Mouse (Mus musculus) lung, postnatal 0 days (tissue): ENCODE results near the gene Setd4. TPM values are rescaled to one million over a fixed set of nuclear protein-coding genes. Genes with fewer than 3 reads are reported as not detected.

Source experiments
- ATAC-seq: fragments of 200-750 bp; cut with Nextera tagmentation; 2 replicates; pipeline ENCODE4 v1.8.0; 2017; ENCODE audit warnings: moderate library complexity
- DNase-seq: peaks from one replicate; pipeline ENCODE4 v3.0.0-alpha.2; 2016; ENCODE audit warnings: low spot score
- H3K27ac ChIP-seq: fragments of 300-500 bp; sonication (generic); 2 replicates; pipeline ENCODE4 v1.5.1; 2014; ENCODE audit warnings: antibody characterized with exemption, mild to moderate bottlenecking, low read length, mixed read lengths
- H3K27me3 ChIP-seq: fragments of 300-500 bp; sonication (generic); replicated peaks from 2 replicates; pipeline ENCODE4 v1.6.1; 2014; ENCODE audit warnings: low read length, mixed read lengths; ENCODE audit not compliant: insufficient read depth
- H3K36me3 ChIP-seq: fragments of 300-500 bp; sonication (generic); 2 replicates; pipeline ENCODE4 v1.6.1; 2014; ENCODE audit warnings: low read length, mixed read lengths; ENCODE audit not compliant: insufficient read depth
- H3K4me1 ChIP-seq: fragments of 300-500 bp; sonication (generic); 2 replicates; pipeline ENCODE4 v1.6.1; 2014; ENCODE audit warnings: antibody characterized with exemption, low read depth, low read length, mixed read lengths; ENCODE audit not compliant: insufficient read depth
- H3K4me2 ChIP-seq: fragments of 300-500 bp; sonication (generic); replicated peaks from 2 replicates; pipeline ENCODE4 v1.6.1; 2014; ENCODE audit warnings: low read depth, mild to moderate bottlenecking, low read length, moderate library complexity, mixed read lengths
- H3K4me3 ChIP-seq: fragments of 300-500 bp; sonication (generic); 2 replicates; pipeline ENCODE4 v1.5.1; 2014; ENCODE audit warnings: low read depth, low read length
- H3K9ac ChIP-seq: fragments of 300-500 bp; sonication (generic); replicated peaks from 2 replicates; pipeline ENCODE4 v1.6.1; 2014; ENCODE audit warnings: low read depth, mild to moderate bottlenecking
- H3K9me3 ChIP-seq: fragments of 300-500 bp; sonication (generic); 2 replicates; pipeline ENCODE4 v1.6.1; 2016; ENCODE audit warnings: low read length, mixed read lengths
- CTCF ChIP-seq: IDR thresholded peaks from 2 replicates; pipeline ENCODE4 v1.5.1; 2016; ENCODE audit warnings: antibody characterized with exemption, mild to moderate bottlenecking
- EP300 ChIP-seq: IDR thresholded peaks from 2 replicates; pipeline ENCODE4 v1.6.1; 2016; ENCODE audit warnings: antibody characterized with exemption, mild to moderate bottlenecking, control low read depth
- WGBS: fragments of 180-500 bp; shearing (Covaris S2); extraction: QIAGEN DNeasy Blood & Tissue Kit; methylation state at CpG from one replicate; pipeline ENCODE4 v1.1.7; 2014; 5-methylcytosine and 5-hydroxymethylcytosine counted together
- polyA plus RNA-seq: library from polyadenylated mRNA; unstranded; fragments of >200 nt; fragmentation: Nextera tagmentation; extraction: Ambion mirVana; gene quantifications from 2 replicates; pipeline ENCODE4 v1.2.1, GENCODE M21; 2015

Gene Setd4
- polyA plus RNA-seq, 1 experiment from 2014 or later, result 5.6 TPM

- Histone ChIP-seq H3K36me3 (no peaks in the 10 kb centered on the region), H3K27me3 (no peaks in the 10 kb centered on the region), H3K4me3 (no peak overlapping the region), H3K9me3 (no peaks in the 10 kb centered on the region), H3K9ac (no peak overlapping the region), H3K27ac (no peak overlapping the region), H3K4me2 (no peak overlapping the region), H3K4me1 (no peaks in the 10 kb centered on the region)
- TF ChIP-seq EP300, result no peak
- no peak for TF ChIP-seq CTCF
- 36% methylated on average over 18 of the region's 18 CpGs for WGBS
- DNase-seq (no peak), ATAC-seq (peak; percentile 20; the same call in 1 of the 2 replicates)
Measured at GRCm38 (mm10) chr16:93574521-93575191, 29.2 kb downstream of the Setd4 start.

GRCm38 (mm10) chr16:93573434-93573833 is 30.4 kb downstream of the Setd4 start:
- TF ChIP-seq EP300 (no peak), CTCF (no peak)
- Histone ChIP-seq H3K9ac (no peak overlapping the region), H3K36me3 (no peaks in the 10 kb centered on the region), H3K27me3 (no peaks in the 10 kb centered on the region), H3K4me2 (no peak overlapping the region), H3K27ac (no peak overlapping the region), H3K4me3 (no peak overlapping the region), H3K4me1 (no peaks in the 10 kb centered on the region), H3K9me3 (no peaks in the 10 kb centered on the region)
- WGBS, result 94% methylated on average over 5 of the region's 5 CpGs
- no peak for ATAC-seq
- no peak for DNase-seq

- Histone ChIP-seq H3K9me3 (no peaks in the 10 kb centered on the region), H3K27me3 (no peaks in the 10 kb centered on the region), H3K9ac (no peak overlapping the region), H3K4me1 (no peaks in the 10 kb centered on the region), H3K4me3 (no peak overlapping the region), H3K36me3 (no peaks in the 10 kb centered on the region), H3K4me2 (no peak overlapping the region), H3K27ac (no peak overlapping the region)
- 87% methylated on average over 6 of the region's 6 CpGs for WGBS
- TF ChIP-seq CTCF, result no peak
- TF ChIP-seq EP300, result no peak
- ATAC-seq (no peak), DNase-seq (no peak)
Measured at GRCm38 (mm10) chr16:93572383-93572782, 31.5 kb downstream of the Setd4 start.

GRCm38 (mm10) chr16:93558499-93558898 is 45.4 kb downstream of the Setd4 start:
- Histone ChIP-seq H3K9me3 (no peaks in the 10 kb centered on the region), H3K4me3 (no peak overlapping the region), H3K9ac (no peak overlapping the region), H3K36me3 (no peaks in the 10 kb centered on the region), H3K27me3 (no peaks in the 10 kb centered on the region), H3K4me1 (no peaks in the 10 kb centered on the region; the same call in 1 of the 2 replicates), H3K4me2 (no peak overlapping the region), H3K27ac (no peak overlapping the region)
- no peak for DNase-seq
- TF ChIP-seq EP300 (no peak), CTCF (no peak)
- ATAC-seq, result no peak
- 45% methylated on average over 10 of the region's 12 CpGs for WGBS

DNA sequence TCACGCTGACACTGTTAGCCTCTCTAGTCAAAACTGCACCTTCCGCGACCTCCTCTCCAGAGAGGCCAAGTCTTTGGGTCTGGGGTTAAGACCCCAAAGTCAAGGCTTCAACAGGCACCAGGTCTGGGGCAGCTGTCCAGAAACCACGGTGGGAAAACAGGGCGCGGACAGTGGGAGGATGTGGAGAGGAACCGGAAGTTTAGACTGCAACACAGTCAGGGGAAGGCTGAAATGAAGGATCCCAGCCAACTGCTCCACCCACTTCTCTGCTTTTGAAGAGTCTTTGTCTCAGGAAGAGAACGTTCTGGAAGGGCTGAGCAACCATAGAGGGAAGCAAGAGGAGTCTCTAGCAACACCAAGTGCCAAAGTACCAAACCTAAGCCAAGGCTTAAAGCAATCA is 46.2 kb downstream of the Setd4 start:
- Histone ChIP-seq H3K4me1 (no peaks in the 10 kb centered on the region; the same call in 1 of the 2 replicates), H3K27me3 (no peaks in the 10 kb centered on the region), H3K36me3 (no peaks in the 10 kb centered on the region), H3K9ac (no peak overlapping the region), H3K4me2 (no peak overlapping the region), H3K4me3 (no peak overlapping the region), H3K27ac (no peak overlapping the region), H3K9me3 (no peaks in the 10 kb centered on the region)
- TF ChIP-seq EP300, result peak; percentile 44; the same call in 1 of the 2 replicates
- no peak for TF ChIP-seq CTCF
- DNase-seq, result peak; percentile 58
- peak; percentile 66 for ATAC-seq
- 49% methylated on average over 8 of the region's 8 CpGs for WGBS

DNA sequence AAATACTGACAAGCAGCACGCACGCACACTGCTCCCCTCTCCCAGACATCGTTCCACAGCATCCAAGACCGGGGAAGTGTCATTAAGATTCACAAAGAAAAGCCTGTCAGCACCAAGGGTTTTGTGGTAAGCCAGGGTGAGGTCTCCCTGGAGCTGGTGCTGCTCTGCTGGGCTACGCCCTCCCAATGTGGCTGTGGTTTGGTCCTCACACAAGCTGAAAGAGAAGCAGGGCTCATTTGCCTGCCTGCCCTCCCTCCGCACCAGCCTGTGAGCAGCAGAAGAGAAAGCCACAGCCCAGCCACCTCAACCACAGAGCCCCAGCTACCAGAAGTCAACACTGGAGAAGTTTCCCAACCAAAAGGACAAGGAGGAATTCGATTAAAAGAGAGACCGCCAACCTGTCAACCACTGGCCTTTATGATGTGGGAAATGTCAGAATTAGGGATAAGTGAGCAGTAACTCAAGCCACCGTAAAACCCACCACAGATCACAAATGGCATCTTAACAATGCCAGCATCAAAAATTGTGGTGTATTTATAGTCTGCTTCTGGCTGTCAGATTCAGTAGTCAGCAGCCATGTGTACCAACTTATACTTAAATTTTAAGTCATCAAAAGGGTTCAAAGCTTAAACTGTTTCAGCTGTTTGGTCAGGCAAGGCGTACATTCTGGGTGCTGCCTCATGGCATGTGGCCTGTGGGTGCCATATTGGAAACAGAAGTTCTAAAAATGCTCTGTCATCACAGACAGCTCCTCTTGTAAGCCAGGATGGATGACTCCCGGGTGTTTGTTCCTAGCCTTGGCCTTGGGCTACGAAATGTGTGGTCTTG is 51.0 kb downstream of the Setd4 start:
- TF ChIP-seq CTCF, result no peak
- TF ChIP-seq EP300, result no peak
- WGBS, result 84% methylated on average over 12 of the region's 12 CpGs
- no peak for DNase-seq
- ATAC-seq, result no peak
- H3K9me3 ChIP-seq, result no peaks in the 10 kb centered on the region
- H3K36me3 ChIP-seq, result no peaks in the 10 kb centered on the region
- no peaks in the 10 kb centered on the region; the same call in 1 of the 2 replicates for H3K4me1 ChIP-seq
- H3K27me3 ChIP-seq, result no peaks in the 10 kb centered on the region
- H3K4me2 ChIP-seq, result no peak overlapping the region
- H3K9ac ChIP-seq, result no peak overlapping the region
- H3K27ac ChIP-seq, result no peak overlapping the region
- no peak overlapping the region for H3K4me3 ChIP-seq
